Mouse (Mus musculus): ENCODE measurements around the gene Samd10.

Samd10 gene

GRCm38 (mm10) chr2:181591528-181592085 lies 7.4 kb downstream of the Samd10 start, which contains the start of gene Prpf6:
Gene Prpf6, plus strand, starts transcription at chr2:181591868.
- peak; percentile 54 for DNase-seq

GRCm38 (mm10) chr2:181590471-181590870 lies 8.5 kb downstream of the Samd10 start:
- DNase-seq, result no peak

- DNase-seq, result no peak
Observed at GRCm38 (mm10) chr2:181589732-181590105, 9.3 kb downstream of the Samd10 start.

- no peak for DNase-seq
Observed at GRCm38 (mm10) chr2:181589011-181589731, 9.8 kb downstream of the Samd10 start.

GRCm38 (mm10) chr2:181588229-181588780 lies 10.7 kb downstream of the Samd10 start:
- DNase-seq, result no peak

- no peak for DNase-seq
Observed at GRCm38 (mm10) chr2:181587796-181588195, 11.2 kb downstream of the Samd10 start.

GRCm38 (mm10) chr2:181586124-181586523 lies 12.9 kb downstream of the Samd10 start:
- DNase-seq, result no peak

GRCm38 (mm10) chr2:181585506-181585905 lies 13.5 kb downstream of the Samd10 start:
- DNase-seq, result no peak

GRCm38 (mm10) chr2:181584411-181584942 lies 14.5 kb downstream of the Samd10 start, which contains the start of gene Uckl1:
Gene Uckl1, minus strand, starts transcription at chr2:181584892.
- DNase-seq, result no peak

GRCm38 (mm10) chr2:181583460-181584257 lies 15.4 kb downstream of the Samd10 start:
- DNase-seq, result no peak

GRCm38 (mm10) chr2:181582939-181583338 lies 16.1 kb downstream of the Samd10 start:
- no peak for DNase-seq

- no peak for DNase-seq
Observed at GRCm38 (mm10) chr2:181582358-181582757, 16.7 kb downstream of the Samd10 start.

GRCm38 (mm10) chr2:181581402-181582120 lies 17.5 kb downstream of the Samd10 start:
- DNase-seq, result peak; percentile 85

GRCm38 (mm10) chr2:181581016-181581401 lies 18.0 kb downstream of the Samd10 start:
- DNase-seq, result peak; percentile 85

- no peak for DNase-seq
Observed at GRCm38 (mm10) chr2:181580131-181580772, 18.8 kb downstream of the Samd10 start.

- no peak for DNase-seq
Observed at GRCm38 (mm10) chr2:181579681-181580080, 19.3 kb downstream of the Samd10 start.

GRCm38 (mm10) chr2:181578790-181579618 lies 20.0 kb downstream of the Samd10 start:
- no peak for DNase-seq

- no peak for DNase-seq
Observed at GRCm38 (mm10) chr2:181577981-181578581, 20.9 kb downstream of the Samd10 start.

- DNase-seq, result no peak
Observed at GRCm38 (mm10) chr2:181577126-181577525, 21.9 kb downstream of the Samd10 start.

GRCm38 (mm10) chr2:181576613-181577012 lies 22.4 kb downstream of the Samd10 start:
- DNase-seq, result no peak
